Mouse (Mus musculus) midbrain, embryonic 14.5 days (tissue): ENCODE measurements at regions not wholly inside any gene's neighbourhood (a gene's known extent, or its start where the extent isn't known, plus 50 kb on each side); places are given as distances from the start of the nearest gene placed in this dataset.

Experiments
- ATAC-seq: fragments of 200-750 bp; cut with Nextera tagmentation; 2 replicates; pipeline ENCODE4 v1.8.0; 2017; ENCODE audit warnings: moderate number of reproducible peaks, moderate library complexity; ENCODE audit not compliant: low FRiP score, low TSS enrichment
- DNase-seq: peaks from one replicate; pipeline ENCODE4 v3.0.0-alpha.2; 2015
- H3K27ac ChIP-seq: fragments of 300-500 bp; sonication (generic); replicated peaks from 2 replicates; pipeline ENCODE4 v1.5.1; 2014; ENCODE audit warnings: mild to moderate bottlenecking, low read depth, low read length, moderate library complexity
- H3K27me3 ChIP-seq: fragments of 300-500 bp; sonication (generic); 2 replicates; pipeline ENCODE4 v1.6.1; 2014; ENCODE audit warnings: low read length, control low read depth, mixed read lengths; ENCODE audit not compliant: control insufficient read depth, insufficient read depth
- H3K36me3 ChIP-seq: fragments of 300-500 bp; sonication (generic); 2 replicates; pipeline ENCODE4 v1.6.1; 2014; ENCODE audit warnings: low read length, control low read depth; ENCODE audit not compliant: control insufficient read depth, insufficient read depth
- H3K4me1 ChIP-seq: fragments of 300-500 bp; sonication (generic); 2 replicates; pipeline ENCODE4 v1.6.1; 2014; ENCODE audit warnings: mild to moderate bottlenecking, antibody characterized with exemption, low read length, control low read depth; ENCODE audit not compliant: control insufficient read depth, insufficient read depth
- H3K4me2 ChIP-seq: fragments of 300-500 bp; sonication (generic); 2 replicates; pipeline ENCODE4 v1.6.1; 2014; ENCODE audit warnings: mild to moderate bottlenecking, low read length, moderate library complexity
- H3K4me3 ChIP-seq: fragments of 300-500 bp; sonication (generic); replicated peaks from 2 replicates; pipeline ENCODE4 v1.5.1; 2014; ENCODE audit warnings: low read depth, low read length
- H3K9ac ChIP-seq: fragments of 300-500 bp; sonication (generic); replicated peaks from 2 replicates; pipeline ENCODE4 v1.6.1; 2014; ENCODE audit warnings: mild to moderate bottlenecking, low read length, moderate library complexity
- H3K9me3 ChIP-seq: fragments of 300-500 bp; sonication (generic); 2 replicates; pipeline ENCODE4 v1.6.1; 2016; ENCODE audit warnings: low read length, control low read depth, mixed read lengths; ENCODE audit not compliant: control insufficient read depth
- WGBS: fragments of 180-500 bp; shearing (Covaris S2); extraction: QIAGEN DNeasy Blood & Tissue Kit; methylation state at CpG from one replicate; pipeline ENCODE4 v1.1.7; 2014; 5-methylcytosine and 5-hydroxymethylcytosine counted together

DNA sequence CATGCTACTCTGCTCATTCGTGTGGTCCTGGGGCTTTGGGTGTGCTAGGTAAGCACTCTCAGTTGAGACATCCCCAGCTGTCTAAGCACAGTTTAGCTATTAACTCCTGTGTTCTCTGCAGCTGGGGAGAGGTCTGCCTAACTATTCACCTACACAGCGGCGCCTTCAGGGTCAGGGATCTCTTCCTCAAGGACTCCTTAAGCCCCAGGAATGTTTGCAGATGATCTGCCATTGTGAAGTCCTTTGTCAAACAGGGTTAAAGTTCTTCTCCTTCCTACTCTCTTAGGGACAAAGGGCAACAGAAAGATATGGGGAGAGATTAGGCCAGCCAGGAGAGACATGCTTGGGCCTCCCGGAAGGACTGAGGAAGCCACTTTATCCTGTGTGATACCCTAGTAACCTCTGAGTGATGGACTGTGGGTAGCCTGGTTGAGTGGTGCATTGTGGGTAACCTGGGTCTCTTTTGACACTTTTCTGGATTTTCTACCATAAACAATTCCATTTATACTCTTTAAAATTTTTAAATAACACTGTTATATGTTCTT is 51.7 kb upstream of the Podxl start:
- Histone ChIP-seq H3K4me2 (no peak overlapping the region), H3K27me3 (no peaks in the 10 kb centered on the region), H3K36me3 (no peaks in the 10 kb centered on the region), H3K27ac (no peak overlapping the region), H3K4me1 (no peaks in the 10 kb centered on the region), H3K9me3 (no peaks in the 10 kb centered on the region), H3K9ac (no peak overlapping the region), H3K4me3 (no peak overlapping the region)
- no peak for ATAC-seq
- WGBS = 89% methylated on average over 4 of the region's 4 CpGs
- no peak for DNase-seq

DNA sequence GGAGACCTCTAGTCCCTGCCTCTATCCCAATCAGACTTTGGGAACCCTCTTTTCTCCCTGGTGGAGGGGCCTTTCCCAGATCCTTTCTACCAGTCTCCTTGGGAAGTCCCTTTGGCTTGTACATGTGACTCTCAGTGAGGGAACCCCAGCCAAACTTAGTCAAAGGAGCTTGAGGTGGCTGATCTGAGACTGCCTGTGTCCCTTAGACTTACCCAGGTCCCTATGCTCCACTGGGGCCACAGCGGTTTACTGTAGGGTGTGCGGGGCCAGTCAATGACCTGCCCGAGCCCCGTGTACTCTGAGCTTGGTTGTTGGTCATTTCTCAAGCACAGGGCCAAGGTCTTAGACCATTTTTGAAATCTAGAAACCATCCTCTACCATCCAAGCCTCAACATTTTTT is 50.8 kb upstream of the Podxl start:
- Histone ChIP-seq H3K36me3 (no peaks in the 10 kb centered on the region), H3K27ac (no peak overlapping the region), H3K9me3 (no peaks in the 10 kb centered on the region), H3K4me2 (no peak overlapping the region), H3K4me3 (no peak overlapping the region), H3K4me1 (no peaks in the 10 kb centered on the region), H3K27me3 (no peaks in the 10 kb centered on the region), H3K9ac (no peak overlapping the region)
- WGBS = 92% methylated on average over 4 of the region's 4 CpGs
- no peak for DNase-seq
- ATAC-seq = no peak

DNA sequence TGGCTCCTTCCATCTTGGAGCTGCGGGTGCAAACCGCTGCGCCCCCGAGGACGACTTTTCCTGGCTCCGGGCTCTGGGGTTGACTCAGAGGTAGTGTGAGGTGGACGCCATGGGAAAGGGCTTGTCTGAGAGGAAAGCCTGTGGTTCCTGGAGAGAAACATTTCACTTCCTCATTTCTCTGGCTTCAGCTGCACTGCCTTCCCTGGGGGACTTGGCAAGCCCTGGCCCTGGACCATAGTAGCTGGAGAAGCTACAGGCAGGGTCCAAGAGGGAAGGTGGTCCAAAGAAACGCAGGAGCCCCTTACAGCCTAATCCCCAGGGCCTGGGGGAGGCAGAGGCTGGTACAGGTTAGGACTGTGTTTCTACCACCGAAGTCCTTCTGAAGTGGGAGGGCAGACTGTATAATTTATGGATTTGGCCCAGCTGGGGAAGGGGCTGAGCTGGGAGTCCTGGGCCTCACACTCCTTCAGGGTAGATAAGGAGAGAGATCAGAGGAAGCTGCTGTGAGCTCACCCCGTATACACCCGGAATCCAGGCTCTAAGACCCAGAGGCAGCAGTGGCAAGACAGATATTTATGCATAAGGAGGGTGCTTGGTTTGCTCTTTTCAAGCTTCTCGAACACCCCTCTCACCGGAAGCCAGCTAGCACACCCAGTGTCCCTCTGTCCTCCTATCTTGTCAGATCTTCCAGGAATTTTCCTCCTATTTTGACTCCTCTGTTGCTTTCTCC is 50.0 kb upstream of the Podxl start:
- WGBS = 80% methylated on average over 13 of the region's 13 CpGs
- no peak overlapping the region for H3K27ac ChIP-seq
- ATAC-seq = no peak

More for the DNA sequence above, 50.0 kb upstream of the Podxl start:
- Histone ChIP-seq H3K9me3 (no peaks in the 10 kb centered on the region), H3K4me2 (no peak overlapping the region), H3K27me3 (no peaks in the 10 kb centered on the region), H3K4me3 (no peak overlapping the region), H3K9ac (no peak overlapping the region), H3K4me1 (no peaks in the 10 kb centered on the region), H3K36me3 (no peaks in the 10 kb centered on the region)
- DNase-seq = no peak
